ENCODE assay signal across 13 mouse cellular contexts in genomic region chr1:187976353-187976730, GRCm38 (mm10).
"Had no signal": no experiment of that assay in that cellular context is flagged by ENCODE, and none has a peak within 500 bp of the region (broad histone marks: within the 10 kb centered on the region; RNA-seq: fewer than 3 reads in every experiment).

No protein-coding gene starts in this region.

- DNase-seq: liver, postnatal 0 days; lung, adult 2 months; lung, postnatal 14 days; lung, postnatal 36 days; retina, postnatal 1 day; right cerebral cortex, adult 18-20 months; right cerebral cortex, postnatal 25 days; right cerebral cortex, postnatal 4 days; spleen, adult 18-20 months; thymus, adult 18-20 months; thymus, postnatal 14 days; thymus, postnatal 36 days had no signal

- ATAC-seq: liver, postnatal 0 days; lung, postnatal 0 days had no signal
